Mouse (Mus musculus): ENCODE measurements around the gene Col4a3bp. TPM values are rescaled to one million over a fixed set of nuclear protein-coding genes. Genes with fewer than 3 reads are reported as not detected.
A peak's percentile ranks its signal among the peaks of the same experiment; 100 is the strongest.

Col4a3bp gene
- total RNA-seq (2021) = 10 to 100 TPM; 50.8 to 51.5 TPM

- DNase-seq = peak; percentile 97
- intact Hi-C loops (cut with DNase I) = no loop called here
Observed at GRCm38 (mm10) chr13:96542081-96542889, at the start of gene Col4a3bp, which contains the start of gene Polk. Gene Col4a3bp, plus strand, starts transcription at chr13:96542618. Gene Polk, minus strand, starts transcription at chr13:96542579.

GRCm38 (mm10) chr13:96496630-96497029 is 45.8 kb upstream of the Col4a3bp start:
- DNase-seq = no peak
- intact Hi-C loops (cut with DNase I) = no loop called here

GRCm38 (mm10) chr13:96499891-96500290 is 42.5 kb upstream of the Col4a3bp start:
- no peak for DNase-seq
- intact Hi-C loops (cut with DNase I) = no loop called here

GRCm38 (mm10) chr13:96505661-96506060 is 36.8 kb upstream of the Col4a3bp start:
- no peak for DNase-seq
- intact Hi-C loops (cut with DNase I) = no loop called here

GRCm38 (mm10) chr13:96506313-96506712 is 36.1 kb upstream of the Col4a3bp start:
- intact Hi-C loops (cut with DNase I) = no loop called here
- no peak for DNase-seq

GRCm38 (mm10) chr13:96507541-96507940 is 34.9 kb upstream of the Col4a3bp start:
- intact Hi-C loops (cut with DNase I) = no loop called here
- DNase-seq = no peak

GRCm38 (mm10) chr13:96510635-96511034 is 31.8 kb upstream of the Col4a3bp start:
- intact Hi-C loops (cut with DNase I) = no loop called here
- DNase-seq = no peak

GRCm38 (mm10) chr13:96511262-96511661 is 31.2 kb upstream of the Col4a3bp start:
- no peak for DNase-seq
- intact Hi-C loops (cut with DNase I) = no loop called here

GRCm38 (mm10) chr13:96511893-96512292 is 30.5 kb upstream of the Col4a3bp start:
- no peak for DNase-seq
- intact Hi-C loops (cut with DNase I) = no loop called here

GRCm38 (mm10) chr13:96514154-96514942 is 28.1 kb upstream of the Col4a3bp start:
- intact Hi-C loops (cut with DNase I) = no loop called here
- no peak for DNase-seq

GRCm38 (mm10) chr13:96516249-96516648 is 26.2 kb upstream of the Col4a3bp start:
- DNase-seq = no peak

GRCm38 (mm10) chr13:96517335-96517734 is 25.1 kb upstream of the Col4a3bp start:
- no peak for DNase-seq
- intact Hi-C loops (cut with DNase I) = no loop called here

More at GRCm38 (mm10) chr13:96516249-96516648, 26.2 kb upstream of the Col4a3bp start:
- intact Hi-C loops (cut with DNase I) = no loop called here

GRCm38 (mm10) chr13:96521294-96521693 is 21.1 kb upstream of the Col4a3bp start:
- DNase-seq = no peak
- intact Hi-C loops (cut with DNase I) = no loop called here

- intact Hi-C loops (cut with DNase I) = no loop called here
- no peak for DNase-seq
Observed at GRCm38 (mm10) chr13:96527022-96527421, 15.4 kb upstream of the Col4a3bp start.

- DNase-seq = no peak
- intact Hi-C loops (cut with DNase I) = no loop called here
Observed at GRCm38 (mm10) chr13:96527856-96528255, 14.6 kb upstream of the Col4a3bp start.

GRCm38 (mm10) chr13:96528776-96529175 is 13.6 kb upstream of the Col4a3bp start:
- intact Hi-C loops (cut with DNase I) = no loop called here
- DNase-seq = no peak

GRCm38 (mm10) chr13:96529542-96529941 is 12.9 kb upstream of the Col4a3bp start:
- no peak for DNase-seq
- intact Hi-C loops (cut with DNase I) = no loop called here

- intact Hi-C loops (cut with DNase I) = no loop called here
- DNase-seq = no peak
Observed at GRCm38 (mm10) chr13:96530064-96530463, 12.4 kb upstream of the Col4a3bp start.

GRCm38 (mm10) chr13:96532176-96532575 is 10.2 kb upstream of the Col4a3bp start:
- DNase-seq = no peak
- intact Hi-C loops (cut with DNase I) = no loop called here

- intact Hi-C loops (cut with DNase I) = no loop called here
- DNase-seq = no peak
Observed at GRCm38 (mm10) chr13:96533742-96534141, 8.7 kb upstream of the Col4a3bp start.

- no peak for DNase-seq
- intact Hi-C loops (cut with DNase I) = no loop called here
Observed at GRCm38 (mm10) chr13:96536821-96537572, 5.4 kb upstream of the Col4a3bp start.
